Mouse (Mus musculus) layer of hippocampus, postnatal 14 days (tissue): ENCODE measurements around the gene Trub1. TPM values are rescaled to one million over a fixed set of nuclear protein-coding genes. Genes with fewer than 3 reads are reported as not detected.

ENCODE experiments used
- total RNA-seq, 2 experiments: library from RNA; stranded (reverse); gene quantifications; 2 replicates each; pipeline ENCODE4 v1.2.3; 2021

Trub1 gene
- total RNA-seq, 2 experiments from 2014 or later = 15.5 to 17.7 TPM

Other genes with a start within 250 kb of the Trub1 start
- 10 to 100 TPM; 68.1 to 78.3 TPM for gene Ablim1, start 138.0 kb upstream of the Trub1 start, total RNA-seq
- gene Fam160b1, start 92.2 kb upstream of the Trub1 start, total RNA-seq = 10 to 100 TPM; 21.0 to 21.7 TPM
- 10 to 100 TPM; 63.4 to 68.6 TPM for gene Atrnl1, start 158.1 kb downstream of the Trub1 start, total RNA-seq